Mouse (Mus musculus): ENCODE measurements at regions not wholly inside any gene's neighbourhood (a gene's known extent, or its start where the extent isn't known, plus 50 kb on each side); places are given as distances from the start of the nearest gene placed in this dataset.

GRCm38 (mm10) chr10:24464377-24464776, 130.9 kb upstream of the Ccn2 start:
- WGBS, result 85% methylated on average over 3 of the region's 3 CpGs
- no peak for ATAC-seq

GRCm38 (mm10) chr10:24469741-24470140, 125.5 kb upstream of the Ccn2 start:
- Histone ChIP-seq H3K4me2 (replicated peaks; ENCODE audit: low read depth) (no peak overlapping the region), H3K27ac (ENCODE audit: low read depth, low read length) (no peak overlapping the region), H3K27me3 (replicated peaks; ENCODE audit: control insufficient read depth, insufficient read depth, low read length) (no peaks in the 10 kb centered on the region), H3K36me3 (ENCODE audit: control insufficient read depth, insufficient read depth) (no peaks in the 10 kb centered on the region), H3K4me1 (replicated peaks; ENCODE audit: control insufficient read depth, insufficient read depth, low read length) (no peaks in the 10 kb centered on the region), H3K9ac (ENCODE audit: low read depth, low read length) (no peak overlapping the region), H3K4me3 (ENCODE audit: low read depth, low read length) (no peak overlapping the region), H3K9me3 (ENCODE audit: control insufficient read depth) (no peaks in the 10 kb centered on the region)
- no peak for ATAC-seq
- 86% methylated on average over 1 of the region's 1 CpGs for WGBS
- no peak for TF ChIP-seq CTCF (IDR thresholded peaks at IDR 0.05; ENCODE audit: low read depth)

More at GRCm38 (mm10) chr10:24464377-24464776, 130.9 kb upstream of the Ccn2 start:
- Histone ChIP-seq H3K4me3 (ENCODE audit: low read depth, low read length) (no peak overlapping the region), H3K9ac (ENCODE audit: low read depth, low read length) (no peak overlapping the region), H3K27ac (ENCODE audit: low read depth, low read length) (no peak overlapping the region), H3K4me2 (replicated peaks; ENCODE audit: low read depth) (no peak overlapping the region), H3K4me1 (replicated peaks; ENCODE audit: control insufficient read depth, insufficient read depth, low read length) (peaks cover 4% of the 10 kb centered on the region; the same call in 1 of the 2 replicates), H3K36me3 (ENCODE audit: control insufficient read depth, insufficient read depth) (no peaks in the 10 kb centered on the region), H3K27me3 (replicated peaks; ENCODE audit: control insufficient read depth, insufficient read depth, low read length) (no peaks in the 10 kb centered on the region), H3K9me3 (ENCODE audit: control insufficient read depth) (no peaks in the 10 kb centered on the region)
- TF ChIP-seq CTCF (IDR thresholded peaks at IDR 0.05; ENCODE audit: low read depth), result no peak

DNA sequence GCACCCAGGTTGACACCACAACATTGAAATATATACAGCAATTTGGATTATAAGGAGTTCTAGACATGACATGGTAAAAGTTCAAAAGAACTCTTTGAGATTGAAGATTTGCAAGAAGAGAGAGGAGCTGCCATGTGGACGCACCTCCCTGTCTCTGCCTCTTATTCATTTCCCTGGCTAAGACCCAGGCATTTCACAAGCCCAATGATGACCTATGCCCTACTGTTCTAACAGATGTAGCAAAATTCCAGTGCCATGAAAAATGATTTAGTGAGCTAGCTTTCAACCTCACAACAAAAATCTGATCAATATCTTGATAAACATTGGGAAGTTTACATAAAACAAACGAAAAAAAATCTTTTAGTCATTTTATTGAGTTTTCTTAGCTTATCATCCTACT, 123.7 kb upstream of the Ccn2 start:
- H3K36me3 ChIP-seq (ENCODE audit: control insufficient read depth, insufficient read depth), result no peaks in the 10 kb centered on the region
- no peak overlapping the region for H3K27ac ChIP-seq (ENCODE audit: low read depth, low read length)
- H3K4me2 ChIP-seq (replicated peaks; ENCODE audit: low read depth), result no peak overlapping the region

GRCm38 (mm10) chr10:24476288-24476687, 119.0 kb upstream of the Ccn2 start:
- H3K27me3 ChIP-seq (replicated peaks; ENCODE audit: control insufficient read depth, insufficient read depth, low read length), result no peaks in the 10 kb centered on the region
- no peak for ATAC-seq
- no peaks in the 10 kb centered on the region for H3K9me3 ChIP-seq (ENCODE audit: control insufficient read depth)
- no peak for TF ChIP-seq CTCF (IDR thresholded peaks at IDR 0.05; ENCODE audit: low read depth)
- no peak overlapping the region for H3K4me2 ChIP-seq (replicated peaks; ENCODE audit: low read depth)
- H3K4me3 ChIP-seq (ENCODE audit: low read depth, low read length), result no peak overlapping the region
- H3K36me3 ChIP-seq (ENCODE audit: control insufficient read depth, insufficient read depth), result no peaks in the 10 kb centered on the region
- H3K9ac ChIP-seq (ENCODE audit: low read depth, low read length), result no peak overlapping the region
- H3K4me1 ChIP-seq (replicated peaks; ENCODE audit: control insufficient read depth, insufficient read depth, low read length), result no peaks in the 10 kb centered on the region
- H3K27ac ChIP-seq (ENCODE audit: low read depth, low read length), result no peak overlapping the region

More for the DNA sequence above, 123.7 kb upstream of the Ccn2 start:
- 65% methylated on average over 2 of the region's 2 CpGs for WGBS
- Histone ChIP-seq H3K27me3 (replicated peaks; ENCODE audit: control insufficient read depth, insufficient read depth, low read length) (no peaks in the 10 kb centered on the region), H3K9ac (ENCODE audit: low read depth, low read length) (no peak overlapping the region), H3K4me3 (ENCODE audit: low read depth, low read length) (no peak overlapping the region), H3K9me3 (ENCODE audit: control insufficient read depth) (no peaks in the 10 kb centered on the region), H3K4me1 (replicated peaks; ENCODE audit: control insufficient read depth, insufficient read depth, low read length) (no peaks in the 10 kb centered on the region)
- no peak for ATAC-seq
- TF ChIP-seq CTCF (IDR thresholded peaks at IDR 0.05; ENCODE audit: low read depth), result no peak

- H3K4me3 ChIP-seq (ENCODE audit: low read depth, low read length), result no peak overlapping the region
- H3K9me3 ChIP-seq (ENCODE audit: control insufficient read depth), result no peaks in the 10 kb centered on the region
- H3K27me3 ChIP-seq (replicated peaks; ENCODE audit: control insufficient read depth, insufficient read depth, low read length), result no peaks in the 10 kb centered on the region
- peak; percentile 36; the same call in 1 of the 2 replicates for ATAC-seq
- no peak overlapping the region for H3K4me2 ChIP-seq (replicated peaks; ENCODE audit: low read depth)
- H3K27ac ChIP-seq (ENCODE audit: low read depth, low read length), result no peak overlapping the region
- WGBS, result 79% methylated on average over 2 of the region's 2 CpGs
- H3K36me3 ChIP-seq (ENCODE audit: control insufficient read depth, insufficient read depth), result no peaks in the 10 kb centered on the region
- no peak overlapping the region for H3K9ac ChIP-seq (ENCODE audit: low read depth, low read length)
- TF ChIP-seq CTCF (IDR thresholded peaks at IDR 0.05; ENCODE audit: low read depth), result no peak
- no peaks in the 10 kb centered on the region for H3K4me1 ChIP-seq (replicated peaks; ENCODE audit: control insufficient read depth, insufficient read depth, low read length)
These were observed 116.7 kb upstream of the Ccn2 start for GRCm38 (mm10) chr10:24478535-24478934.

DNA sequence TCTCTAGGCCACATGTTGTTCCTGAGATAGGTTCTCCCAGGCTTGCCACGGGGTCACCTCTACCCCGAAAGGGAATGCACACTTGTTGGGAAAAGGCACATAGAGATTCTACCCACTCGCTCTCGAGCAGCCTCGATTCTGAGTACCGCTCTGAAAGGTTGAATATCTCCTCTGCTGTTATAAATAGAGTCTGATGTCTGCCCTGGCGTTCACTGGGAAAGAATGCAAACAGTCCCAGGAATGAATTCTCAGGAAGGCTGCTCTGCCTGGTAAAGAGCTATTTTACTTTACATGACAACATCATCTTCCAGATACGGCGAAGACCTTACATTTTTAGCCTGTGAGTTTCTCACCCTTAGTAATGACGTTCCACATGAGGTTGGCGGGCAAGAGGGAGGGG, 116.1 kb upstream of the Ccn2 start:
- H3K9ac ChIP-seq (ENCODE audit: low read depth, low read length), result no peak overlapping the region
- TF ChIP-seq CTCF (IDR thresholded peaks at IDR 0.05; ENCODE audit: low read depth), result no peak
- no peak overlapping the region for H3K4me3 ChIP-seq (ENCODE audit: low read depth, low read length)
- no peaks in the 10 kb centered on the region for H3K4me1 ChIP-seq (replicated peaks; ENCODE audit: control insufficient read depth, insufficient read depth, low read length)
- no peaks in the 10 kb centered on the region for H3K36me3 ChIP-seq (ENCODE audit: control insufficient read depth, insufficient read depth)
- 69% methylated on average over 11 of the region's 11 CpGs for WGBS
- H3K4me2 ChIP-seq (replicated peaks; ENCODE audit: low read depth), result no peak overlapping the region
- H3K9me3 ChIP-seq (ENCODE audit: control insufficient read depth), result no peaks in the 10 kb centered on the region
- ATAC-seq, result no peak
- no peaks in the 10 kb centered on the region for H3K27me3 ChIP-seq (replicated peaks; ENCODE audit: control insufficient read depth, insufficient read depth, low read length)
- H3K27ac ChIP-seq (ENCODE audit: low read depth, low read length), result no peak overlapping the region
